Mouse (Mus musculus): Measurements from ENCODE around the gene Strada. TPM values are rescaled to one million over a fixed set of nuclear protein-coding genes. Genes with fewer than 3 reads are reported as not detected.
"Not testable (repeated sequence)": the region's sequence is repeated elsewhere in the genome, so short reads cannot be mapped to it uniquely, and the experiment has no call there.

The Strada gene
- total RNA-seq, 2 experiments from 2014 or later: 13.1 to 15.4 TPM

GRCm38 (mm10) chr11:106156257-106156656 lies 45.7 kb downstream of the Strada start:
- DNase-seq: no peak

GRCm38 (mm10) chr11:106155761-106156160 lies 46.2 kb downstream of the Strada start:
- no peak for DNase-seq

DNA sequence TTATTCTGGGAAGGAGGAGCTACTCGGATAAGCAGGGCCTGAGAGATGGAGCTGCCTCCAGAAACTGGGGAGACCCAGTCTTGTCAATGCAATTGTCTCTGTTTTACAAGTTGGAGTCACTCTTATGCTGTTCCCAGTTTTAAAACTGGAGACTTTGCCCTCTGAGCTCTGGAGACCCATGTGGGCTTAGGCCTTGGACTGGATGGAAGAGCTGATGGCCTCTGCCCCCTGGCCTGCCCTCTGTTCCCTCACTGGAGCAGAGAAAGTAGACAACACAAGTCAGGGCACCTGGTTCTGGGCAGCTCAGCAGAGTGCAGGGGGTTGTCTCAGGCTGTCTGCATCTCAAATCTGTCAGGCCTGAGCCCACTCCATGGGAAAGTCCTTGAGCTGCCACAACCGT lies 47.2 kb downstream of the Strada start:
- DNase-seq: no peak

DNA sequence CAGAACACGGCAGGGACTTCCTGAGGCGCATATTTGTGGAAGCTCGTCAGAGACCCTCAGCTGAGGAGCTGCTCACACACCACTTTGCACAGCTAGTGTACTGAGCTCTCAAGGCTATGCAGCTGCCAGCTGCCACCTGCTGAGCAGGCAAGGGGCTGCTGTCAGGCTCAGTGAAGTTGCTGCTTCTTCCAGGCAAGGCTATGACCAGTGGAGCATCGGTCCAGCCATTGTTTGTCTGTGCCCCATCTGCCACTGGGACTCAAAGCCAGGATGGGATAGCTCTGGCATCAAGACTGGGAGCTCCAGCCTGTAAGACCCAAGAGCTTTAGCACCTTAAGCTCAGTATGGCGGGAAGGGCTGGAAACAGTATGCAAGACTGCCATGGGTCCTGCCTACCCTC lies 47.9 kb downstream of the Strada start:
- DNase-seq: no peak

DNA sequence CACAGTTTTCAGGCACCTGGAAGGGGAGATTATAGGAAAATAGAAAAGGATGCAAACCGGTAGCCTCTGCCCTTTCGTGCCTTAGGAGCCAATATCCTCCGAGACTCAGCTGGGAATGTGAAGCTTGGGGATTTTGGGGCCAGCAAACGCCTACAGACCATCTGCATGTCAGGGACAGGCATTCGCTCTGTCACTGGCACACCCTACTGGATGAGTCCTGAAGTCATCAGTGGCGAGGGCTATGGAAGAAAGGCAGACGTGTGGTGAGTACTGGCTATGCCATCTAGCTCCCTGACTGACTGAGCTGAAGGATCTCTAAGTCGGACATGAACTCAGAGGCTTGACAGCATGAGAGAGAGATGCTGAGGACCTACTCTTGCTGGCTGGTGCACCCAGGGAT lies 49.8 kb downstream of the Strada start:
- no peak for DNase-seq

DNA sequence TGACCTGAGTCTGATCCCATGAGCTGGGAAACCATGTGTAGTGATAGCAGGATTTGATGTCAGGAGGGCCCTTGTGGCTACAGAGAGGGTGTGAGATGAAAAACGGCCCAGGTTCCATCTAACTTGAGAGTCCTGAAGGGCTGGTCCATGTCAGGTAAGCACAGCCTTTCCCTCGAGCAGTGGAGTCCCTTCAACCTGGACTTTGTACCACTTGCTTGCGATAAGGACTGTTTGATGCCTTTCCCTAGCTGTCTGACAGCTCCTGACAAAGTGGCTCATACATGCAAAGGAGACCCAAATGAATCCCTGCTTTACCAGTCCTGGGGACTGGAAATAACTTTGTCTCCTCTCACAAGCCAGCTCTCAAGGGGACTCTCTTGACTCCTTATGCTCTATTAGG lies 50.7 kb downstream of the Strada start:
- DNase-seq: no peak

DNA sequence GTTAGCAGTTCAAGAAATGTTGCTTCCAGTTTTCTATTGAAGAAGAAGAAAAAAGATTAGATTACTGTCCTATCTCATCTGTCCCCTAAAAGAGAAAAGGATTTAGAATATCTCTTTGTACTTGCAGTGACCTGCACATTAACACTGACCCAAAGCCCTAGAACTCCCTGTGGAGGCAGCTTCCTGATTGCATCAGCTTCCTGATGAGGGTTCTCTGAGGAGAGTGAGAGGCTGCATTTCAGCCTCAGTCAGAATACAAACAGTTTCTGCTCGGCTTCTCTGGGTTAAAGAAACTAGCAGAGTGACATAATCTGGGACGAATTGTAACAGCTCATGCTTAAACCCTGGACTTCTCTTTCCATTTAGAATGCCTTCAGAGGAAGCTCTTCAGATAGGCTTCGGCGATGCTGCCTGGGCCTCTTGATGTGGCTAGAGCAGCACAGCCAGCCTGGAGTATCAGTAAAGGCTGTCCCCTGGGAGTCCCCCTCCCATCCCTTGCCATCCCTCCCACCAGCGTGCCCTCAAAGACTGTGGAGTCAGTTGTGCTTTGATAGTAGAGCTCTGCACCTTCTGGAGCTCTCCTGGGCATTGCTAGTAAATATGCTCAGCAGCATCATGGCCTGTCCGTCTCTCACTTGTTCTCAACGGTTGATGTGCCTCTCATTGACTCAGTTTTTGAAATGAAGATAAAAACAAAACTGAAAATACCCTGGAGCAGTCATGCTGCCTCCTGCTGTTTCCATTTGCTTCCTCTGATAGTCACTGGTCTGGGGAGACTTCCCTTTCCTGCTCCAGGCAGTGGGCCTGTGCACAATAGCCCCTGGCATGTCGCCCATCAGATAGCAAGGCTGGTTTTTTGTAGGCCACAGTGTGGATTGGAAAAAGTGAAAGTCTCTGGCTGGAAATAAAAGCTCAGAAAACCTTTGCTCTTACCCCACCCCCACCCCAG lies 67.1 kb downstream of the Strada start:
- DNase-seq: peak; percentile 91 to 92

GRCm38 (mm10) chr11:106132516-106132915 lies 69.5 kb downstream of the Strada start:
- no peak for DNase-seq

- DNase-seq: no peak
Measured at GRCm38 (mm10) chr11:106129477-106129876, 72.5 kb downstream of the Strada start.

- DNase-seq: not testable (repeated sequence)
Measured at GRCm38 (mm10) chr11:106126727-106127373, 75.1 kb downstream of the Strada start.

- DNase-seq: no peak
Measured at GRCm38 (mm10) chr11:106125827-106126226, 76.1 kb downstream of the Strada start.

DNA sequence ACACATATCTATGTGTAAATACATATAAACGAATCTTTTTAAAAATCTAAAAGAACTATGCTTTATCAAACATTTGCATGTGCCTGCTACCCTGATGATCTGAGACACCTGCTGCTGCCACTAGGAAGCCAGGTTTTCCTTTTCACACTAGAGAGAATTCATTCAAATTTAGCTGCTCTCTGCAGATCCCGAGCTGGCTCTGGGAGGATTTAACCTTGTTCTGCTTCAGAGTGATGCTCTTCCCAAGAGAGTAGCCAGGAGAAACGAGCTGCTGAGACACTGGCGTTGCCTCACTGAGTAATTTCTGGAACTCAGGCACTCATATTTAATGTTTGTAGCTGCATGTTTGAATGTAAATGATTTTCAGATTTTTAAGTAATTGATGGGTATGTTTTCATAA lies 77.2 kb downstream of the Strada start:
- DNase-seq: no peak

GRCm38 (mm10) chr11:106122736-106123135 lies 79.2 kb downstream of the Strada start:
- peak; percentile 3 to 12 for DNase-seq

- no peak for DNase-seq
Measured at GRCm38 (mm10) chr11:106122221-106122620, 79.7 kb downstream of the Strada start.

Other genes with a start within 250 kb of the Strada start
- 100 to 1,000 TPM; 134 to 165 TPM for gene Cyb561, start 248.8 kb downstream of the Strada start, total RNA-seq (2021)
- gene Ace, start 234.2 kb downstream of the Strada start, total RNA-seq (2021): 10 to 100 TPM in 1 of 2 experiments, 1 to 10 TPM in 1; 8.0 to 15.5 TPM
- gene Ace3, start 207.5 kb downstream of the Strada start, total RNA-seq (2021): not detected
- under 1 TPM in 1 of 2 experiments, not detected in 1; 0.13 TPM for gene Kcnh6, start 194.0 kb downstream of the Strada start, total RNA-seq (2021)
- gene Dcaf7, start 165.3 kb downstream of the Strada start, total RNA-seq (2021): 10 to 100 TPM; 53.7 to 58.7 TPM
- gene Taco1, start 136.1 kb downstream of the Strada start, total RNA-seq (2021): 10 to 100 TPM; 27.2 to 36.0 TPM
- gene Map3k3, start 117.6 kb downstream of the Strada start, total RNA-seq (2021): 10 to 100 TPM; 40.5 to 40.8 TPM
- gene Gm10840, start 41.3 kb downstream of the Strada start, total RNA-seq (2021): not detected
- 10 to 100 TPM; 11.8 to 15.0 TPM for gene Limd2, start 41.3 kb downstream of the Strada start, total RNA-seq (2021)
- gene Ccdc47, start 14.2 kb upstream of the Strada start, total RNA-seq (2021): 100 to 1,000 TPM; 113 to 115 TPM
- 10 to 100 TPM; 52.4 to 54.8 TPM for gene Ddx42, start 14.8 kb upstream of the Strada start, total RNA-seq (2021)
- 10 to 100 TPM; 55.2 to 66.2 TPM for gene Ftsj3, start 53.9 kb upstream of the Strada start, total RNA-seq (2021)
- gene Psmc5, start 54.0 kb upstream of the Strada start, total RNA-seq (2021): 100 to 1,000 TPM; 154 to 172 TPM
- gene Smarcd2, start 70.8 kb upstream of the Strada start, total RNA-seq (2021): 10 to 100 TPM; 68.1 to 86.5 TPM
- under 1 TPM; 0.23 to 0.36 TPM for gene Tcam1, start 74.5 kb upstream of the Strada start, total RNA-seq (2021)
- not detected for gene Gh, start 99.7 kb upstream of the Strada start, total RNA-seq (2021)
- gene Cd79b, start 112.6 kb upstream of the Strada start, total RNA-seq (2021): 1 to 10 TPM in 1 of 2 experiments, under 1 TPM in 1; 0.33 to 1.2 TPM
- under 1 TPM in 1 of 2 experiments, not detected in 1; 0.10 TPM for gene Scn4a, start 151.1 kb upstream of the Strada start, total RNA-seq (2021)
- gene Prr29, start 163.3 kb upstream of the Strada start, total RNA-seq (2021): not detected
- gene Icam2, start 185.9 kb upstream of the Strada start, total RNA-seq (2021): 10 to 100 TPM; 14.1 to 14.7 TPM